Mouse (Mus musculus) intestine, postnatal 0 days (tissue): ENCODE measurements around the gene Kat14. TPM values are rescaled to one million over a fixed set of nuclear protein-coding genes. Genes with fewer than 3 reads are reported as not detected.
A peak's percentile ranks its signal among the peaks of the same experiment; 100 is the strongest.

Experiments
- ATAC-seq: fragments of 200-750 bp; cut with Nextera tagmentation; 2 replicates; pipeline ENCODE4 v1.8.0; 2017; ENCODE audit warnings: mild to moderate bottlenecking, moderate TSS enrichment, moderate library complexity
- H3K27ac ChIP-seq: fragments of 300-500 bp; sonication (generic); 2 replicates; pipeline ENCODE4 v1.5.1; 2014; ENCODE audit warnings: mild to moderate bottlenecking, low read depth, low read length, moderate library complexity
- H3K27me3 ChIP-seq: fragments of 300-500 bp; sonication (generic); replicated peaks from 2 replicates; pipeline ENCODE4 v1.6.1; 2014; ENCODE audit warnings: low read length, mixed read lengths; ENCODE audit not compliant: control insufficient read depth, insufficient read depth
- H3K36me3 ChIP-seq: fragments of 300-500 bp; sonication (generic); 2 replicates; pipeline ENCODE4 v1.6.1; 2014; ENCODE audit warnings: mild to moderate bottlenecking, moderate library complexity; ENCODE audit not compliant: control insufficient read depth, insufficient read depth
- H3K4me1 ChIP-seq: fragments of 300-500 bp; sonication (generic); replicated peaks from 2 replicates; pipeline ENCODE4 v1.6.1; 2014; ENCODE audit warnings: antibody characterized with exemption, low read length, mixed read lengths; ENCODE audit not compliant: control insufficient read depth, insufficient read depth
- H3K4me2 ChIP-seq: fragments of 300-500 bp; sonication (generic); replicated peaks from 2 replicates; pipeline ENCODE4 v1.6.1; 2014; ENCODE audit warnings: low read depth, mild to moderate bottlenecking, moderate library complexity
- H3K4me3 ChIP-seq: fragments of 300-500 bp; sonication (generic); 2 replicates; pipeline ENCODE4 v1.5.1; 2014; ENCODE audit warnings: low read depth, low read length
- H3K9ac ChIP-seq: fragments of 300-500 bp; sonication (generic); 2 replicates; pipeline ENCODE4 v1.6.1; 2014; ENCODE audit warnings: mild to moderate bottlenecking, low read depth, low read length
- H3K9me3 ChIP-seq: fragments of 300-500 bp; sonication (generic); 2 replicates; pipeline ENCODE4 v1.6.1; 2016; ENCODE audit warnings: mixed run types; ENCODE audit not compliant: control insufficient read depth
- CTCF ChIP-seq: sonication (generic); IDR thresholded peaks from 2 replicates; pipeline ENCODE4 v1.5.1; 2016; ENCODE audit warnings: low read depth, mild to moderate bottlenecking, control low read depth, antibody characterized with exemption, moderate library complexity
- WGBS: fragments of 180-500 bp; shearing (Covaris S2); extraction: QIAGEN DNeasy Blood & Tissue Kit; methylation state at CpG from one replicate; pipeline ENCODE4 v1.1.7; 2014; 5-methylcytosine and 5-hydroxymethylcytosine counted together
- polyA plus RNA-seq: library from polyadenylated mRNA; unstranded; fragments of >200 nt; fragmentation: Nextera tagmentation; extraction: Ambion mirVana; gene quantifications from 2 replicates; pipeline ENCODE4 v1.2.1, GENCODE M21; 2015

Kat14 gene
- polyA plus RNA-seq, 1 experiment from 2014 or later = 34.9 TPM

GRCm38 (mm10) chr2:144425761-144426160 is 57.0 kb downstream of the Kat14 start:
- no peaks in the 10 kb centered on the region for H3K36me3 ChIP-seq
- ATAC-seq = no peak
- WGBS = 63% methylated on average over 1 of the region's 1 CpGs

GRCm38 (mm10) chr2:144427852-144428251 is 59.1 kb downstream of the Kat14 start:
- no peak for ATAC-seq
- TF ChIP-seq CTCF = no peak
- no peak overlapping the region for H3K9ac ChIP-seq

More at GRCm38 (mm10) chr2:144425761-144426160, 57.0 kb downstream of the Kat14 start:
- no peak for TF ChIP-seq CTCF
- H3K4me2 ChIP-seq = no peak overlapping the region
- H3K4me3 ChIP-seq = no peak overlapping the region
- H3K4me1 ChIP-seq = 0 out of 2 replicates have a peak, but pooled peaks cover 2% of the 10 kb centered on the region
- H3K9me3 ChIP-seq = no peaks in the 10 kb centered on the region
- no peaks in the 10 kb centered on the region for H3K27me3 ChIP-seq
- H3K27ac ChIP-seq = no peak overlapping the region
- no peak overlapping the region for H3K9ac ChIP-seq

DNA sequence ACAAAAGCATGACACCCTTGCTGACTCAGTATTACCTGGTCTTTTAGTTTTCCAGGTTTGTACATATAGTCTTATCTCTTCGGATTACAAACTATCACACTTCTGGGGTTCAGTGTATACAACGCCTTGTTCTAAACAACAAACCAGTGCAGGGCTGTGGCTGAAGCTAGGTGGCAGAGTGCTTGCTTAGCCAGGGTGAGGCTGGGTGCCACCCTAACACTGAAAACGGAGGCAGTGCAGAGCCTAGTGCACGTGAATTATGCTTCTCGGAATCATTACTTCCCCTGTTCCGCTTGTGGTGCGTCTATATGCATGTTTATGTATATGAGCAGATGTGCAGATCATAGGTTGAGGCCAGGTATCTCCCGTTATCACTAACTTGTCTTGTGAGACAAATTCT is 59.9 kb downstream of the Kat14 start:
- Histone ChIP-seq H3K4me2 (peak overlapping the region; percentile 51), H3K36me3 (no peaks in the 10 kb centered on the region), H3K9me3 (no peaks in the 10 kb centered on the region), H3K4me1 (0 out of 2 replicates have a peak, but pooled peaks cover 2% of the 10 kb centered on the region), H3K9ac (no peak overlapping the region), H3K27ac (peak overlapping the region; percentile 81), H3K4me3 (no peak overlapping the region), H3K27me3 (no peaks in the 10 kb centered on the region)
- ATAC-seq = peak; percentile 62
- WGBS = 35% methylated on average over 8 of the region's 8 CpGs
- peak; percentile 59 for TF ChIP-seq CTCF

More at GRCm38 (mm10) chr2:144427852-144428251, 59.1 kb downstream of the Kat14 start:
- 32% methylated on average over 5 of the region's 5 CpGs for WGBS
- Histone ChIP-seq H3K9me3 (no peaks in the 10 kb centered on the region), H3K4me3 (no peak overlapping the region), H3K4me2 (peak overlapping the region; percentile 51), H3K4me1 (0 out of 2 replicates have a peak, but pooled peaks cover 2% of the 10 kb centered on the region), H3K27ac (peak overlapping the region; percentile 81), H3K36me3 (no peaks in the 10 kb centered on the region), H3K27me3 (no peaks in the 10 kb centered on the region)

DNA sequence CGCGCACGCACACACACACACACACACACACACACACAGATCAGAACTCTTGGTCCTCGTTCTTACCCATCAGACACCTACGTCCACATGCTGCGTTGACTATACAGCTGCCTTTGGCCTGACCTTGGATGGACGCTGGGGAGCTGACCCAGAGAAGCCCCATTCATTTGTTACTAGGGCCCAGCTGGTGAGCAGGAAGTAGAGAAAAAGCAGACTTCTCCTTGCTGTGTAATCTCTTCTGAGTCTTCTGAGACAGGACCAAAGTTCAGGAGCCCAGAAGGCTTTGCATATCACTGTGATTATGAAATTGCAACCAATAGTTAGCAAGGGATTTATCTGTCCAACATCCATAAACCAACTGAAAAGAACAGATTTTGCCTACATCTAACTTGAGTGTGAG is 60.4 kb downstream of the Kat14 start:
- Histone ChIP-seq H3K4me3 (no peak overlapping the region), H3K4me2 (peak overlapping the region; percentile 51), H3K27me3 (no peaks in the 10 kb centered on the region), H3K9me3 (no peaks in the 10 kb centered on the region), H3K9ac (no peak overlapping the region), H3K4me1 (0 out of 2 replicates have a peak, but pooled peaks cover 2% of the 10 kb centered on the region), H3K27ac (peak overlapping the region; percentile 81), H3K36me3 (no peaks in the 10 kb centered on the region)
- TF ChIP-seq CTCF = no peak
- peak; percentile 89 for ATAC-seq
- WGBS = 45% methylated on average over 7 of the region's 7 CpGs

DNA sequence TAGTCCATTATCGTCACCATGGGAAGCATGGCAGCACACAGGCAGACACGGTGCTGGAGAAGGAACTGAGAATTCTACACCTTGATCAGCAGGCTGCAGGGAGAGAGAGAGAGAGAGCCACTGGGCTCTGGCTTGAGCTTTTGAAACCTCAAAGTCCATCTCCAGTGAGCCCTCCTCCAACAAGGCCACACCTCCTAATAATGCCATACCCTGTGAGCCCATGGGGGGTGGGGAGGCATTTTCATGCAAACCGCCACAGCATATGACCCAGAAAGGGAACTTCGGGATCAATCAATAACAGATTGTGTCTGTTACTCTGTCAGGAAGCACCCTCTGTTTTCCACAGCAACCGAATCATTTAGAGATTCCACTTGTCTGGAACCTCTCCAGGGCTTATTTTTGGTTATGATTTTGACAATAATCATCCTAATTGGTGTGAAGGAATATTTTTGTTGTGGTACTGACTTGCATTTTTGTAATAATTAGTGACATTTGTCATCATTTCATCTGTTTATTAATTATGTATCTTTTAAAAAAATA is 62.6 kb downstream of the Kat14 start:
- no peaks in the 10 kb centered on the region for H3K9me3 ChIP-seq
- TF ChIP-seq CTCF = no peak
- no peak overlapping the region for H3K9ac ChIP-seq
- H3K36me3 ChIP-seq = no peaks in the 10 kb centered on the region
- ATAC-seq = peak; percentile 64
- no peaks in the 10 kb centered on the region for H3K27me3 ChIP-seq
- H3K4me3 ChIP-seq = no peak overlapping the region
- H3K27ac ChIP-seq = peak overlapping the region; percentile 58
- H3K4me1 ChIP-seq = 0 out of 2 replicates have a peak, but pooled peaks cover 2% of the 10 kb centered on the region
- no peak overlapping the region for H3K4me2 ChIP-seq
- WGBS = 48% methylated on average over 5 of the region's 5 CpGs

GRCm38 (mm10) chr2:144435679-144436078 is 66.9 kb downstream of the Kat14 start:
- Histone ChIP-seq H3K4me1 (no peaks in the 10 kb centered on the region), H3K27ac (no peak overlapping the region), H3K36me3 (no peaks in the 10 kb centered on the region), H3K27me3 (no peaks in the 10 kb centered on the region), H3K9me3 (no peaks in the 10 kb centered on the region), H3K9ac (no peak overlapping the region), H3K4me3 (no peak overlapping the region), H3K4me2 (no peak overlapping the region)
- no peak for TF ChIP-seq CTCF
- ATAC-seq = no peak
- 76% methylated on average over 10 of the region's 10 CpGs for WGBS
